Mouse (Mus musculus): ENCODE measurements around the gene Zyx. TPM values are rescaled to one million over a fixed set of nuclear protein-coding genes. Genes with fewer than 3 reads are reported as not detected.
A peak's percentile ranks its signal among the peaks of the same experiment; 100 is the strongest.

The Zyx gene
- polyA plus RNA-seq, 1 experiment from 2014 or later, result 56.5 TPM

- 92% methylated on average over 3 of the region's 3 CpGs for WGBS
- no peak for ATAC-seq (ENCODE audit: low read depth)
- Histone ChIP-seq H3K36me3 (no peaks in the 10 kb centered on the region), H3K27ac (replicated peaks) (no peak overlapping the region), H3K9ac (no peak overlapping the region), H3K9me3 (no peaks in the 10 kb centered on the region), H3K4me3 (no peak overlapping the region), H3K27me3 (no peaks in the 10 kb centered on the region), H3K4me2 (no peak overlapping the region), H3K4me1 (replicated peaks) (no peaks in the 10 kb centered on the region)
These were observed 18.5 kb upstream of the Zyx start for GRCm38 (mm10) chr6:42330946-42331345.

DNA sequence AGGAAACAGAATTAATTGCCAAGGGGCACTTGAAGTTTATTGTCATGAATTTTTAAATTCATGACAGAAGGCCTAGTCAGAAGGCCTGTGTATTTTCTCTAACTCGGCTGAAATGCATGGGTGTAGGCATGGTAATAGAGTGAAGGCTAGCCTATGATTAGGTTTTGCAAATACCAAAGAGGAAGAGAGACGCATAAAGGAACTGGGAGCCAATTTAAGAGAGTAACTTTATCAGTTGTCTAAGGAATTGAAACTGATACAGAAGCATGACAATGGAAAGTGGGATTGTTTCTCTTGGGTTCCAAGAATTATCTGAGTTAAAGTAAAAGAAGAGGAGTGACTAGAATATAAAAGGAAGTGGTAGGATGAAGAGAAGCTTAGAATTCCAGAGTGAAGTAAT is 10.2 kb upstream of the Zyx start:
- H3K27ac ChIP-seq (replicated peaks), result no peak overlapping the region
- 94% methylated on average over 2 of the region's 2 CpGs for WGBS

GRCm38 (mm10) chr6:42339981-42340380 is 9.4 kb upstream of the Zyx start:
- no peak overlapping the region for H3K4me2 ChIP-seq
- no peaks in the 10 kb centered on the region for H3K27me3 ChIP-seq
- ATAC-seq (ENCODE audit: low read depth), result no peak
- 85% methylated on average over 5 of the region's 5 CpGs for WGBS
- H3K9ac ChIP-seq, result no peak overlapping the region
- no peak overlapping the region for H3K27ac ChIP-seq (replicated peaks)
- H3K4me1 ChIP-seq (replicated peaks), result no peaks in the 10 kb centered on the region
- H3K36me3 ChIP-seq, result no peaks in the 10 kb centered on the region
- no peaks in the 10 kb centered on the region for H3K9me3 ChIP-seq
- no peak overlapping the region for H3K4me3 ChIP-seq

More for the DNA sequence above, 10.2 kb upstream of the Zyx start:
- Histone ChIP-seq H3K4me1 (replicated peaks) (no peaks in the 10 kb centered on the region), H3K36me3 (no peaks in the 10 kb centered on the region), H3K9me3 (no peaks in the 10 kb centered on the region), H3K9ac (no peak overlapping the region), H3K27me3 (no peaks in the 10 kb centered on the region), H3K4me2 (no peak overlapping the region), H3K4me3 (no peak overlapping the region)
- no peak for ATAC-seq (ENCODE audit: low read depth)

DNA sequence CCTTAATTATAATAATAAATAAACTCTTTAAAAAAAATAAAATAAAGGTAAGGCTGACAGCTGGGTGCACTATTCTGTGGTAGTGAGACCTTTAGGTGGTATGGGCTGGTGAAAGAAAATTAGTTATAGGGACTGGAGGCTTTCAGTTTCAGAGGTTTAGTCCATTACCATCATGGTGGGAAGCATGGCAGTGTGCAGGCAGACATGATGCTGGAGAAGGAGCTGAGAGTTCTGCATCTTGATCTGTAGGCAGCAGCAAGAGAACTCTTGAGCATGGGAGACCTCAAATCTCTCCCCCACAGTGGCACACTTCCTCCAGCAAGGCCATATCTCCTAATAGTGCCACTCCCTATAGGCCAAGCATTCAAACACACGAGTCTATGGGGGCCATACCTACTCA is 7.3 kb upstream of the Zyx start:
- 71% methylated on average over 1 of the region's 1 CpGs for WGBS
- no peaks in the 10 kb centered on the region for H3K36me3 ChIP-seq

GRCm38 (mm10) chr6:42343361-42344120 is 5.9 kb upstream of the Zyx start:
- H3K27me3 ChIP-seq, result no peaks in the 10 kb centered on the region
- WGBS, result 86% methylated on average over 9 of the region's 9 CpGs
- H3K27ac ChIP-seq (replicated peaks), result no peak overlapping the region
- peaks cover 1% of the 10 kb centered on the region for H3K4me1 ChIP-seq (replicated peaks)
- H3K4me3 ChIP-seq, result no peak overlapping the region
- no peak overlapping the region for H3K4me2 ChIP-seq
- no peaks in the 10 kb centered on the region for H3K36me3 ChIP-seq
- H3K9ac ChIP-seq, result no peak overlapping the region
- no peak for ATAC-seq (ENCODE audit: low read depth)
- H3K9me3 ChIP-seq, result no peaks in the 10 kb centered on the region

More for the DNA sequence above, 7.3 kb upstream of the Zyx start:
- Histone ChIP-seq H3K27ac (replicated peaks) (no peak overlapping the region), H3K9me3 (no peaks in the 10 kb centered on the region), H3K4me1 (replicated peaks) (no peaks in the 10 kb centered on the region), H3K4me2 (no peak overlapping the region), H3K4me3 (no peak overlapping the region), H3K9ac (no peak overlapping the region), H3K27me3 (no peaks in the 10 kb centered on the region)
- ATAC-seq (ENCODE audit: low read depth), result no peak

DNA sequence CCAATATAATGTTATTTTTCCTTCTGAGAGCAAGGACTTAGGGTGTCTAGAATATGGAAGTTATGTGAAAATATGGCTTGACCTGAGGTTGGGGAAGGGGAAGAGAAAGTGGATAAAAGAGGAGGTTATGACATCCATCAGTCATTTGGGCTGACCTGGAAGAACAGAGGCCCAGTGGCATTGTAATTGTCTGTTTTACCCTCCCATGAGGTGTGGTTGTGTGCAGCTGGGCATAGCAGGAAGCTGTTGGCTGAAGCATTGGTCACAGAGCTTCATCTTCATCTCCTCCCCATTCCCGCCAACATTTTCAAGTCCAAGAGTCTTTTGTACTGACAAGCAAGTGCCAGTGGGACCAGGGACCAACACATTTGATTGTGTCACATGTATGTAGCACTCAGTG is 5.2 kb upstream of the Zyx start:
- WGBS, result 81% methylated on average over 1 of the region's 1 CpGs
- no peak overlapping the region for H3K27ac ChIP-seq (replicated peaks)
- no peak for ATAC-seq (ENCODE audit: low read depth)
- no peaks in the 10 kb centered on the region for H3K36me3 ChIP-seq
- no peaks in the 10 kb centered on the region for H3K9me3 ChIP-seq
- peaks cover 9% of the 10 kb centered on the region for H3K4me1 ChIP-seq (replicated peaks)
- H3K4me3 ChIP-seq, result no peak overlapping the region
- H3K4me2 ChIP-seq, result no peak overlapping the region
- H3K9ac ChIP-seq, result no peak overlapping the region
- no peaks in the 10 kb centered on the region for H3K27me3 ChIP-seq

DNA sequence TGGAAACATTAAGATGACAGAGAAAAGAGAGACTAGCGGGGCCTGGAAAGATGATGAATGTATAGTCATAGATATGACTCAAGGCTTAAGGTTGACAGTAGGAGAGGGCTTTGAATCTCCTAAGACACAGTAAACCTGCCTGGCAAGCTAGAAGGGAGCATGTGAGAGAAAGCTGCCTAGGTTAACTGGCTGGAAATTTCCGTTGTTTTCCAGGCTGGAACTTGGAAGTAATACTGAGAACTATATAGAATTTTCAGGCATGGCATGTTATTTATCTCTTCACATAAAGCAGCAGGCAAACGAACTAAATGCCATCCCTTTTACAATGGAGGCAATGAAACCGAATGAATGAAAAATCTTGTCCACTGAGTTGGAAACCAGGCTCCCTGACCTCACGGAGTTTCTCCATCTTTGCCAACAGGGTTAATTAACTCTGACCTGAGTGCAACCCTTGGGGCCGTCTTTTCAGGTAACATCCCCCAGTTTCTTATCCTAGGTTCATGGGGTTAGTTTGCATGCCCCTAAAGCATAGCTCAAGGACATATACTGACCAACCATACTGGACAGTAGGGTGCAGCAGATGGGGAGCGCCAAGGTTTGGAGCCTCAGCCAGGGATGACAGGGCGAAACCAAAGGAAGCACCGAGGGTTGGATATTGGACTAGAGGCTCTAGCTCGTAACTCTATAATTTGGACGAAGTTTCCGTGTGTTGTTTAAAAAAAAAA is 987 bp upstream of the Zyx start:
- Histone ChIP-seq H3K36me3 (peaks cover 9% of the 10 kb centered on the region; the same call in 1 of the 2 replicates), H3K9ac (peak overlapping the region; percentile 92), H3K4me2 (peak overlapping the region; percentile 88), H3K4me1 (replicated peaks) (peaks cover 41% of the 10 kb centered on the region), H3K27me3 (no peaks in the 10 kb centered on the region), H3K27ac (replicated peaks) (no peak overlapping the region), H3K4me3 (peak overlapping the region; percentile 85), H3K9me3 (no peaks in the 10 kb centered on the region)
- 37% methylated on average over 12 of the region's 12 CpGs for WGBS
- ATAC-seq (ENCODE audit: low read depth), result no peak

GRCm38 (mm10) chr6:42349006-42349425 is 414 bp upstream of the Zyx start:
- peak overlapping the region; percentile 92 for H3K9ac ChIP-seq
- H3K36me3 ChIP-seq, result peaks cover 9% of the 10 kb centered on the region; the same call in 1 of the 2 replicates
- no peaks in the 10 kb centered on the region for H3K9me3 ChIP-seq
- no peaks in the 10 kb centered on the region for H3K27me3 ChIP-seq
- H3K4me1 ChIP-seq (replicated peaks), result peaks cover 46% of the 10 kb centered on the region
- peak; percentile 38 for ATAC-seq (ENCODE audit: low read depth)
- H3K4me2 ChIP-seq, result peak overlapping the region; percentile 88
- H3K27ac ChIP-seq (replicated peaks), result peak overlapping the region; percentile 90
- H3K4me3 ChIP-seq, result peak overlapping the region; percentile 85
- under 1% methylated on average over 11 of the region's 11 CpGs for WGBS

- Histone ChIP-seq H3K27me3 (no peaks in the 10 kb centered on the region), H3K4me1 (replicated peaks) (peaks cover 56% of the 10 kb centered on the region), H3K36me3 (peaks cover 17% of the 10 kb centered on the region; the same call in 1 of the 2 replicates), H3K4me2 (peak overlapping the region; percentile 88), H3K9ac (peak overlapping the region; percentile 92), H3K9me3 (no peaks in the 10 kb centered on the region), H3K4me3 (peak overlapping the region; percentile 85), H3K27ac (replicated peaks) (peak overlapping the region; percentile 90)
- ATAC-seq (ENCODE audit: low read depth), result peak; percentile 70
- under 1% methylated on average over 72 of the region's 72 CpGs for WGBS
These were observed 864 bp downstream of the Zyx start for GRCm38 (mm10) chr6:42350021-42350967.

DNA sequence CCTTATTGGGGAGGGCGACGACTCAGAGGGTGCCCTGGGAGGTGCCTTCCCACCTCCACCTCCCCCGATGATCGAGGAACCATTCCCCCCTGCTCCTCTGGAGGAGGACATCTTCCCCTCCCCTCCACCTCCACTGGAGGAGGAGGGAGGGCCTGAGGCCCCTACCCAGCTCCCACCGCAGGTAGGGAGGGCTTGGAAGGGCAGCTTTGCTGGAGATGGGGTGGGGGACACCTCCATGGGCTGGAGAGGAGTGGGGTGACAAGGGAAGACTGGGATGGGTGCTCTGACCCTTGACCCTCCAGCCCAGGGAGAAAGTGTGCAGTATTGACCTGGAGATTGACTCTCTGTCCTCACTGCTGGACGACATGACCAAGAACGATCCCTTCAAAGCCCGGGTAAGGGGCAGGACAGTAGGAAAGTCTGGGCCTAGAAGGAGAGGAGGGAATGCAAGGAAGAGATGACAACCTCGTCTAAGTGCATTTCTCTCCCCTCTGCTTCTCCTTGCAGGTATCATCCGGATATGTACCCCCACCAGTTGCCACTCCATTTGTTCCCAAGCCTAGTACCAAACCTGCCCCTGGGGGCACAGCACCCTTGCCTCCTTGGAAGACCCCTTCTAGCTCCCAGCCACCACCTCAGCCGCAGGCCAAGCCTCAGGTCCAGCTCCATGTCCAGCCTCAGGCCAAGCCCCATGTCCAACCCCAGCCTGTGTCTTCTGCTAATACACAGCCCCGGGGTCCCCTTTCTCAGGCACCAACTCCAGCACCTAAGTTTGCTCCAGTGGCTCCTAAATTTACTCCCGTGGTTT is 1.7 kb downstream of the Zyx start:
- Histone ChIP-seq H3K36me3 (peaks cover 26% of the 10 kb centered on the region), H3K9me3 (no peaks in the 10 kb centered on the region), H3K4me2 (peak overlapping the region; percentile 88), H3K27ac (replicated peaks) (no peak overlapping the region), H3K9ac (peak overlapping the region; percentile 92), H3K4me3 (peak overlapping the region; percentile 85), H3K4me1 (replicated peaks) (peaks cover 56% of the 10 kb centered on the region), H3K27me3 (no peaks in the 10 kb centered on the region)
- WGBS, result 42% methylated on average over 13 of the region's 13 CpGs
- no peak; the same call in 1 of the 2 replicates for ATAC-seq (ENCODE audit: low read depth)

All from neural tube, embryonic 13.5 days (tissue).